Mouse (Mus musculus): ENCODE data around the gene Ereg. TPM values are rescaled to one million over a fixed set of nuclear protein-coding genes. Genes with fewer than 3 reads are reported as not detected.

Gene Ereg
- polyA plus RNA-seq, 1 experiment from 2014 or later: not detected

- Histone ChIP-seq H3K36me3 (ENCODE audit: control insufficient read depth, insufficient read depth, low read length) (no peaks in the 10 kb centered on the region), H3K4me3 (ENCODE audit: low read depth, low read length) (no peak overlapping the region), H3K9me3 (ENCODE audit: control insufficient read depth, low read length) (no peaks in the 10 kb centered on the region), H3K27me3 (ENCODE audit: control insufficient read depth, insufficient read depth, low read length) (no peaks in the 10 kb centered on the region), H3K4me2 (ENCODE audit: low read depth) (no peak overlapping the region), H3K9ac (ENCODE audit: low read length) (no peak overlapping the region), H3K27ac (ENCODE audit: low read depth, low read length) (no peak overlapping the region), H3K4me1 (ENCODE audit: control insufficient read depth, insufficient read depth, low read length) (no peaks in the 10 kb centered on the region)
- no peak for ATAC-seq (ENCODE audit: insufficient read depth, low FRiP score, low TSS enrichment)
- WGBS: 90% methylated on average over 10 of the region's 10 CpGs
- DNase-seq (ENCODE audit: low spot score): no peak
Measured at GRCm38 (mm10) chr5:91097911-91098614, 23.6 kb downstream of the Ereg start.

GRCm38 (mm10) chr5:91101742-91102141 lies 27.3 kb downstream of the Ereg start:
- no peak overlapping the region for H3K4me3 ChIP-seq (ENCODE audit: low read depth, low read length)
- WGBS: 93% methylated on average over 5 of the region's 5 CpGs
- DNase-seq (ENCODE audit: low spot score) (no peak), ATAC-seq (ENCODE audit: insufficient read depth, low FRiP score, low TSS enrichment) (no peak)
- no peaks in the 10 kb centered on the region for H3K36me3 ChIP-seq (ENCODE audit: control insufficient read depth, insufficient read depth, low read length)
- no peak overlapping the region for H3K9ac ChIP-seq (ENCODE audit: low read length)
- no peak overlapping the region for H3K4me2 ChIP-seq (ENCODE audit: low read depth)
- no peaks in the 10 kb centered on the region for H3K4me1 ChIP-seq (ENCODE audit: control insufficient read depth, insufficient read depth, low read length)
- no peaks in the 10 kb centered on the region for H3K27me3 ChIP-seq (ENCODE audit: control insufficient read depth, insufficient read depth, low read length)
- H3K27ac ChIP-seq (ENCODE audit: low read depth, low read length): no peak overlapping the region
- H3K9me3 ChIP-seq (ENCODE audit: control insufficient read depth, low read length): no peaks in the 10 kb centered on the region

GRCm38 (mm10) chr5:91103943-91104665 lies 29.7 kb downstream of the Ereg start:
- no peak overlapping the region for H3K9ac ChIP-seq (ENCODE audit: low read length)
- H3K27ac ChIP-seq (ENCODE audit: low read depth, low read length): no peak overlapping the region
- DNase-seq (ENCODE audit: low spot score) (no peak), ATAC-seq (ENCODE audit: insufficient read depth, low FRiP score, low TSS enrichment) (no peak)
- 86% methylated on average over 7 of the region's 7 CpGs for WGBS
- H3K9me3 ChIP-seq (ENCODE audit: control insufficient read depth, low read length): no peaks in the 10 kb centered on the region
- H3K4me1 ChIP-seq (ENCODE audit: control insufficient read depth, insufficient read depth, low read length): no peaks in the 10 kb centered on the region
- H3K4me2 ChIP-seq (ENCODE audit: low read depth): no peak overlapping the region
- no peaks in the 10 kb centered on the region for H3K36me3 ChIP-seq (ENCODE audit: control insufficient read depth, insufficient read depth, low read length)
- H3K27me3 ChIP-seq (ENCODE audit: control insufficient read depth, insufficient read depth, low read length): no peaks in the 10 kb centered on the region
- no peak overlapping the region for H3K4me3 ChIP-seq (ENCODE audit: low read depth, low read length)

- H3K9me3 ChIP-seq (ENCODE audit: control insufficient read depth, low read length): no peaks in the 10 kb centered on the region
- DNase-seq (ENCODE audit: low spot score) (no peak), ATAC-seq (ENCODE audit: insufficient read depth, low FRiP score, low TSS enrichment) (no peak)
- H3K9ac ChIP-seq (ENCODE audit: low read length): no peak overlapping the region
- H3K36me3 ChIP-seq (ENCODE audit: control insufficient read depth, insufficient read depth, low read length): no peaks in the 10 kb centered on the region
- H3K27me3 ChIP-seq (ENCODE audit: control insufficient read depth, insufficient read depth, low read length): no peaks in the 10 kb centered on the region
- H3K4me2 ChIP-seq (ENCODE audit: low read depth): no peak overlapping the region
- no peak overlapping the region for H3K4me3 ChIP-seq (ENCODE audit: low read depth, low read length)
- WGBS: 79% methylated on average over 5 of the region's 5 CpGs
- no peak overlapping the region for H3K27ac ChIP-seq (ENCODE audit: low read depth, low read length)
- H3K4me1 ChIP-seq (ENCODE audit: control insufficient read depth, insufficient read depth, low read length): no peaks in the 10 kb centered on the region
Measured at GRCm38 (mm10) chr5:91106248-91106647, 31.8 kb downstream of the Ereg start.

- H3K9me3 ChIP-seq (ENCODE audit: control insufficient read depth, low read length): no peaks in the 10 kb centered on the region
- no peak overlapping the region for H3K4me3 ChIP-seq (ENCODE audit: low read depth, low read length)
- H3K4me1 ChIP-seq (ENCODE audit: control insufficient read depth, insufficient read depth, low read length): no peaks in the 10 kb centered on the region
- DNase-seq (ENCODE audit: low spot score) (no peak), ATAC-seq (ENCODE audit: insufficient read depth, low FRiP score, low TSS enrichment) (no peak)
- no peaks in the 10 kb centered on the region for H3K27me3 ChIP-seq (ENCODE audit: control insufficient read depth, insufficient read depth, low read length)
- no peak overlapping the region for H3K27ac ChIP-seq (ENCODE audit: low read depth, low read length)
- no peak overlapping the region for H3K9ac ChIP-seq (ENCODE audit: low read length)
- no peak overlapping the region for H3K4me2 ChIP-seq (ENCODE audit: low read depth)
- H3K36me3 ChIP-seq (ENCODE audit: control insufficient read depth, insufficient read depth, low read length): no peaks in the 10 kb centered on the region
- 92% methylated on average over 6 of the region's 6 CpGs for WGBS
Measured at GRCm38 (mm10) chr5:91110023-91110670, 35.7 kb downstream of the Ereg start.

- DNase-seq (ENCODE audit: low spot score): no peak
- Histone ChIP-seq H3K4me2 (ENCODE audit: low read depth) (no peak overlapping the region), H3K27ac (ENCODE audit: low read depth, low read length) (no peak overlapping the region), H3K36me3 (ENCODE audit: control insufficient read depth, insufficient read depth, low read length) (no peaks in the 10 kb centered on the region), H3K27me3 (ENCODE audit: control insufficient read depth, insufficient read depth, low read length) (no peaks in the 10 kb centered on the region), H3K4me3 (ENCODE audit: low read depth, low read length) (no peak overlapping the region), H3K4me1 (ENCODE audit: control insufficient read depth, insufficient read depth, low read length) (no peaks in the 10 kb centered on the region), H3K9me3 (ENCODE audit: control insufficient read depth, low read length) (no peaks in the 10 kb centered on the region), H3K9ac (ENCODE audit: low read length) (no peak overlapping the region)
- no peak for ATAC-seq (ENCODE audit: insufficient read depth, low FRiP score, low TSS enrichment)
- 92% methylated on average over 8 of the region's 8 CpGs for WGBS
Measured at GRCm38 (mm10) chr5:91111019-91111418, 36.6 kb downstream of the Ereg start.

- H3K9me3 ChIP-seq (ENCODE audit: control insufficient read depth, low read length): no peaks in the 10 kb centered on the region
- no peak overlapping the region for H3K27ac ChIP-seq (ENCODE audit: low read depth, low read length)
- no peak for ATAC-seq (ENCODE audit: insufficient read depth, low FRiP score, low TSS enrichment)
- DNase-seq (ENCODE audit: low spot score): no peak
- no peak overlapping the region for H3K9ac ChIP-seq (ENCODE audit: low read length)
- H3K27me3 ChIP-seq (ENCODE audit: control insufficient read depth, insufficient read depth, low read length): no peaks in the 10 kb centered on the region
- H3K4me2 ChIP-seq (ENCODE audit: low read depth): no peak overlapping the region
- H3K4me1 ChIP-seq (ENCODE audit: control insufficient read depth, insufficient read depth, low read length): no peaks in the 10 kb centered on the region
- WGBS: 80% methylated on average over 2 of the region's 2 CpGs
- no peaks in the 10 kb centered on the region for H3K36me3 ChIP-seq (ENCODE audit: control insufficient read depth, insufficient read depth, low read length)
- no peak overlapping the region for H3K4me3 ChIP-seq (ENCODE audit: low read depth, low read length)
Measured at GRCm38 (mm10) chr5:91113967-91114366, 39.5 kb downstream of the Ereg start.

GRCm38 (mm10) chr5:91114574-91114973 lies 40.2 kb downstream of the Ereg start:
- no peak for ATAC-seq (ENCODE audit: insufficient read depth, low FRiP score, low TSS enrichment)
- Histone ChIP-seq H3K27ac (ENCODE audit: low read depth, low read length) (no peak overlapping the region), H3K4me3 (ENCODE audit: low read depth, low read length) (no peak overlapping the region), H3K4me2 (ENCODE audit: low read depth) (no peak overlapping the region), H3K4me1 (ENCODE audit: control insufficient read depth, insufficient read depth, low read length) (no peaks in the 10 kb centered on the region), H3K9me3 (ENCODE audit: control insufficient read depth, low read length) (no peaks in the 10 kb centered on the region), H3K27me3 (ENCODE audit: control insufficient read depth, insufficient read depth, low read length) (no peaks in the 10 kb centered on the region), H3K36me3 (ENCODE audit: control insufficient read depth, insufficient read depth, low read length) (no peaks in the 10 kb centered on the region), H3K9ac (ENCODE audit: low read length) (no peak overlapping the region)
- 79% methylated on average over 1 of the region's 1 CpGs for WGBS
- DNase-seq (ENCODE audit: low spot score): no peak

GRCm38 (mm10) chr5:91118618-91119017 lies 44.2 kb downstream of the Ereg start:
- H3K36me3 ChIP-seq (ENCODE audit: control insufficient read depth, insufficient read depth, low read length): no peaks in the 10 kb centered on the region
- no peak overlapping the region for H3K27ac ChIP-seq (ENCODE audit: low read depth, low read length)
- H3K9me3 ChIP-seq (ENCODE audit: control insufficient read depth, low read length): no peaks in the 10 kb centered on the region
- no peak overlapping the region for H3K9ac ChIP-seq (ENCODE audit: low read length)
- H3K4me1 ChIP-seq (ENCODE audit: control insufficient read depth, insufficient read depth, low read length): no peaks in the 10 kb centered on the region
- DNase-seq (ENCODE audit: low spot score) (no peak), ATAC-seq (ENCODE audit: insufficient read depth, low FRiP score, low TSS enrichment) (no peak)
- H3K4me3 ChIP-seq (ENCODE audit: low read depth, low read length): no peak overlapping the region
- H3K4me2 ChIP-seq (ENCODE audit: low read depth): no peak overlapping the region
- no peaks in the 10 kb centered on the region for H3K27me3 ChIP-seq (ENCODE audit: control insufficient read depth, insufficient read depth, low read length)

Measured in neural tube, embryonic 11.5 days (tissue).